In genomic region chr4:123842126-123842525, GRCm38 (mm10) we compare ENCODE assay signal across 39 mouse cellular contexts. TPM values are rescaled to one million over a fixed set of nuclear protein-coding genes. Genes with fewer than 3 reads are reported as not detected.
"Had no signal": no experiment of that assay in that cellular context is flagged by ENCODE, and none has a peak within 500 bp of the region (broad histone marks: within the 10 kb centered on the region; RNA-seq: fewer than 3 reads in every experiment).

No protein-coding gene starts in this region.

- H3K9ac ChIP-seq: heart, embryonic 13.5 days; heart, embryonic 15.5 days; hindbrain, embryonic 13.5 days; hindbrain, embryonic 15.5 days; kidney, embryonic 15.5 days; limb, embryonic 13.5 days; limb, embryonic 15.5 days; liver, embryonic 13.5 days; liver, embryonic 15.5 days had no signal

- H3K36me3 ChIP-seq: heart, embryonic 13.5 days; heart, embryonic 15.5 days; hindbrain, embryonic 13.5 days; hindbrain, embryonic 15.5 days; kidney, embryonic 15.5 days; limb, embryonic 13.5 days; limb, embryonic 15.5 days; liver, embryonic 13.5 days; liver, embryonic 15.5 days had no signal

- H3K4me1 ChIP-seq: heart, embryonic 13.5 days; heart, embryonic 15.5 days; hindbrain, embryonic 13.5 days; hindbrain, embryonic 15.5 days; kidney, embryonic 15.5 days; limb, embryonic 13.5 days; limb, embryonic 15.5 days; liver, embryonic 13.5 days; liver, embryonic 15.5 days had no signal

- H3K4me3 ChIP-seq: gastrocnemius, adult 2 months; heart, adult 2 months; heart, embryonic 13.5 days; heart, embryonic 15.5 days; hindbrain, embryonic 13.5 days; hindbrain, embryonic 15.5 days; kidney, embryonic 15.5 days; limb, embryonic 13.5 days; limb, embryonic 15.5 days; liver, embryonic 13.5 days; liver, embryonic 15.5 days had no signal

- ATAC-seq: hindbrain, postnatal 0 days; intestine, embryonic 16.5 days had no signal

- H3K9me3 ChIP-seq: hindbrain, embryonic 13.5 days; hindbrain, embryonic 15.5 days; kidney, embryonic 15.5 days; limb, embryonic 13.5 days; limb, embryonic 15.5 days; liver, embryonic 13.5 days; liver, embryonic 15.5 days had no signal

- H3K4me2 ChIP-seq: heart, embryonic 11.5 days; heart, embryonic 13.5 days; heart, embryonic 15.5 days; hindbrain, embryonic 13.5 days; hindbrain, embryonic 15.5 days; kidney, embryonic 15.5 days; limb, embryonic 13.5 days; limb, embryonic 15.5 days; liver, embryonic 13.5 days; liver, embryonic 15.5 days had no signal

- H3K27me3 ChIP-seq: heart, embryonic 13.5 days; heart, embryonic 15.5 days; hindbrain, embryonic 13.5 days; hindbrain, embryonic 15.5 days; kidney, embryonic 15.5 days; limb, embryonic 13.5 days; limb, embryonic 15.5 days; liver, embryonic 13.5 days; liver, embryonic 15.5 days had no signal

- DNase-seq: gastrocnemius, adult 2 months; gastrocnemius, postnatal 10 days; gastrocnemius, postnatal 25 days; heart, adult 2 months; heart, postnatal 14 days; heart, postnatal 36 days; kidney, adult 11 months; kidney, adult 2 months; kidney, adult 9 months; kidney, postnatal 14 days; kidney, postnatal 36 days; layer of hippocampus, adult 9-11 months; layer of hippocampus, postnatal 36 days; left cerebral cortex, postnatal 4 days; liver, embryonic 13.5 days had no signal

- H3K27ac ChIP-seq: gastrocnemius, adult 2 months; heart, adult 2 months; heart, embryonic 13.5 days; heart, embryonic 15.5 days; hindbrain, embryonic 13.5 days; hindbrain, embryonic 15.5 days; hindbrain, postnatal 0 days; kidney, embryonic 15.5 days; kidney, postnatal 0 days; limb, embryonic 13.5 days; limb, embryonic 15.5 days; liver, embryonic 13.5 days; liver, embryonic 15.5 days had no signal

RNA-seq across cellular contexts. Expression of gene 4933427I04Rik, which starts 17.4 kb away (rescaled TPM):
- total RNA-seq: gastrocnemius, adult 2 months; gastrocnemius, postnatal 10 days; gastrocnemius, postnatal 25 days; heart, adult 2 months; heart, postnatal 14 days; heart, postnatal 36 days; hematopoietic stem cell, adult 5-6 weeks; hindbrain, postnatal 0 days; layer of hippocampus, adult 18-20 months; layer of hippocampus, adult 8-10 months; layer of hippocampus, postnatal 14 days; layer of hippocampus, postnatal 36 days; left cerebral cortex, adult 18-20 months; left cerebral cortex, postnatal 10 days; left cerebral cortex, postnatal 25 days; left cerebral cortex, postnatal 4 days; liver, adult 2 months had no signal
- polyA plus RNA-seq: heart, adult 2 months; heart, embryonic 11.5 days; heart, embryonic 13.5 days; heart, embryonic 15.5 days; heart, postnatal 0 days; intestine, embryonic 14.5 days; intestine, embryonic 16.5 days; kidney, adult 2 months; kidney, embryonic 15.5 days; large intestine, adult 2 months; limb, embryonic 11.5 days; liver, adult 2 months; liver, embryonic 13.5 days had no signal

RNA-seq across cellular contexts. Expression of gene Rhbdl2, which starts 54.5 kb away (rescaled TPM):
- total RNA-seq: gastrocnemius, adult 2 months; heart, adult 2 months; heart, postnatal 36 days; hematopoietic stem cell, adult 5-6 weeks had no signal
- polyA plus RNA-seq: liver, adult 2 months; liver, embryonic 13.5 days; liver, embryonic 15.5 days had no signal
